Mouse (Mus musculus): ENCODE measurements around the gene Prpf6.
A peak's percentile ranks its signal among the peaks of the same experiment; 100 is the strongest.

The Prpf6 gene

GRCm38 (mm10) chr2:181598454-181599351 lies 7.0 kb downstream of the Prpf6 start, which contains the start of gene Samd10:
Samd10 (minus strand) TSS chr2:181599212.
- peak; percentile 59 to 73 for DNase-seq

- no peak for DNase-seq
Observed at GRCm38 (mm10) chr2:181600226-181600758, 8.6 kb downstream of the Prpf6 start.

- DNase-seq = peak; percentile 95 to 96
Observed at GRCm38 (mm10) chr2:181600828-181601750, 9.4 kb downstream of the Prpf6 start.

GRCm38 (mm10) chr2:181601751-181602145 lies 10.1 kb downstream of the Prpf6 start:
- no peak for DNase-seq

GRCm38 (mm10) chr2:181602367-181602766 lies 10.7 kb downstream of the Prpf6 start:
- no peak for DNase-seq

- DNase-seq = no peak
Observed at GRCm38 (mm10) chr2:181618761-181619495, 27.3 kb downstream of the Prpf6 start.

GRCm38 (mm10) chr2:181623401-181623800 lies 31.7 kb downstream of the Prpf6 start:
- no peak for DNase-seq

- DNase-seq = no peak
Observed at GRCm38 (mm10) chr2:181628471-181628870, 36.8 kb downstream of the Prpf6 start.

- DNase-seq = no peak
Observed at GRCm38 (mm10) chr2:181632624-181633023, 41.0 kb downstream of the Prpf6 start.

GRCm38 (mm10) chr2:181635865-181636264 lies 44.2 kb downstream of the Prpf6 start:
- DNase-seq = no peak

- DNase-seq = peak; percentile 43 to 47
Observed at GRCm38 (mm10) chr2:181644361-181644760, 52.7 kb downstream of the Prpf6 start.

- DNase-seq = no peak
Observed at GRCm38 (mm10) chr2:181645666-181646065, 54.0 kb downstream of the Prpf6 start.

- no peak for DNase-seq
Observed at GRCm38 (mm10) chr2:181646626-181647472, 55.2 kb downstream of the Prpf6 start.

GRCm38 (mm10) chr2:181648926-181649325 lies 57.3 kb downstream of the Prpf6 start:
- DNase-seq = no peak

- no peak for DNase-seq
Observed at GRCm38 (mm10) chr2:181653065-181653464, 61.4 kb downstream of the Prpf6 start.

GRCm38 (mm10) chr2:181653523-181653922 lies 61.9 kb downstream of the Prpf6 start:
- DNase-seq = no peak

- no peak for DNase-seq
Observed at GRCm38 (mm10) chr2:181656734-181657133, 65.1 kb downstream of the Prpf6 start, which contains the start of gene Gm29797. Gm29797 (plus strand) TSS chr2:181657034.

GRCm38 (mm10) chr2:181657441-181657840 lies 65.8 kb downstream of the Prpf6 start:
- DNase-seq = no peak

- no peak for DNase-seq
Observed at GRCm38 (mm10) chr2:181658528-181658927, 66.9 kb downstream of the Prpf6 start.

- DNase-seq = peak; percentile 58 to 63
Observed at GRCm38 (mm10) chr2:181658930-181659555, 67.4 kb downstream of the Prpf6 start.

GRCm38 (mm10) chr2:181659609-181660055 lies 68.0 kb downstream of the Prpf6 start:
- peak; percentile 71 to 75 for DNase-seq

Data from thymus, postnatal 36 days (tissue).